Mouse (Mus musculus) liver, adult (tissue): ENCODE measurements around the gene Cc2d2a.

Experiments used
- GATA4 ChIP-seq: IDR thresholded peaks from 2 replicates; pipeline ENCODE4 v1.6.1; 2014; ENCODE audit warnings: mild to moderate bottlenecking, low read length; ENCODE audit not compliant: insufficient replicate concordance

Gene Cc2d2a

GRCm38 (mm10) chr5:43692489-43692888, 30.3 kb downstream of the Cc2d2a start:
- no peak for TF ChIP-seq GATA4

- TF ChIP-seq GATA4: no peak
These were observed 35.0 kb downstream of the Cc2d2a start for GRCm38 (mm10) chr5:43697133-43697532.

- no peak for TF ChIP-seq GATA4
These were observed 37.1 kb downstream of the Cc2d2a start for GRCm38 (mm10) chr5:43699240-43699639.

- no peak for TF ChIP-seq GATA4
These were observed 59.6 kb downstream of the Cc2d2a start for GRCm38 (mm10) chr5:43721538-43722451.

GRCm38 (mm10) chr5:43722452-43722783, 60.3 kb downstream of the Cc2d2a start:
- TF ChIP-seq GATA4: no peak

GRCm38 (mm10) chr5:43723830-43724229, 61.7 kb downstream of the Cc2d2a start:
- TF ChIP-seq GATA4: no peak

GRCm38 (mm10) chr5:43728375-43729165, 66.4 kb downstream of the Cc2d2a start:
- no peak for TF ChIP-seq GATA4

- no peak for TF ChIP-seq GATA4
These were observed 70.2 kb downstream of the Cc2d2a start for GRCm38 (mm10) chr5:43732381-43732780.

GRCm38 (mm10) chr5:43744187-43744586, 82.0 kb downstream of the Cc2d2a start:
- TF ChIP-seq GATA4: no peak

- no peak for TF ChIP-seq GATA4
These were observed 83.0 kb downstream of the Cc2d2a start for GRCm38 (mm10) chr5:43745156-43745555.

- no peak for TF ChIP-seq GATA4
These were observed 85.9 kb downstream of the Cc2d2a start for GRCm38 (mm10) chr5:43748039-43748438.

GRCm38 (mm10) chr5:43749092-43749491, 86.9 kb downstream of the Cc2d2a start:
- TF ChIP-seq GATA4: no peak

- TF ChIP-seq GATA4: no peak
These were observed 108.6 kb downstream of the Cc2d2a start for GRCm38 (mm10) chr5:43770618-43771354.

GRCm38 (mm10) chr5:43771555-43771954, 109.4 kb downstream of the Cc2d2a start:
- TF ChIP-seq GATA4: no peak

- no peak for TF ChIP-seq GATA4
These were observed 114.3 kb downstream of the Cc2d2a start for GRCm38 (mm10) chr5:43776407-43776806.

GRCm38 (mm10) chr5:43776993-43777392, 114.8 kb downstream of the Cc2d2a start:
- no peak for TF ChIP-seq GATA4

- no peak for TF ChIP-seq GATA4
These were observed 116.4 kb downstream of the Cc2d2a start for GRCm38 (mm10) chr5:43778583-43778982.
